Mouse (Mus musculus) embryonic facial prominence, embryonic 15.5 days (tissue): Measurements from ENCODE around the gene Plod3. TPM values are rescaled to one million over a fixed set of nuclear protein-coding genes. Genes with fewer than 3 reads are reported as not detected.

ENCODE experiments used
- ATAC-seq: fragments of 200-750 bp; cut with Nextera tagmentation; 2 replicates; pipeline ENCODE4 v1.8.0; 2017; ENCODE audit warnings: low read depth, moderate TSS enrichment; ENCODE audit not compliant: insufficient number of reproducible peaks, low FRiP score, low TSS enrichment
- H3K27ac ChIP-seq: fragments of 300-500 bp; sonication (generic); replicated peaks from 2 replicates; pipeline ENCODE4 v1.5.1; 2015; ENCODE audit warnings: mild to moderate bottlenecking, inconsistent platforms
- H3K27me3 ChIP-seq: fragments of 300-500 bp; sonication (generic); 2 replicates; pipeline ENCODE4 v1.6.1; 2015; ENCODE audit warnings: inconsistent platforms
- H3K36me3 ChIP-seq: fragments of 300-500 bp; sonication (generic); 2 replicates; pipeline ENCODE4 v1.6.1; 2015; ENCODE audit warnings: mild to moderate bottlenecking, inconsistent platforms
- H3K4me1 ChIP-seq: fragments of 300-500 bp; sonication (generic); 2 replicates; pipeline ENCODE4 v1.6.1; 2015; ENCODE audit warnings: inconsistent platforms
- H3K4me2 ChIP-seq: fragments of 300-500 bp; sonication (generic); replicated peaks from 2 replicates; pipeline ENCODE4 v1.6.1; 2015; ENCODE audit warnings: mild to moderate bottlenecking, inconsistent platforms
- H3K4me3 ChIP-seq: fragments of 300-500 bp; sonication (generic); replicated peaks from 2 replicates; pipeline ENCODE4 v1.5.1; 2015; ENCODE audit warnings: mild to moderate bottlenecking, inconsistent platforms
- H3K9ac ChIP-seq: fragments of 300-500 bp; sonication (generic); 2 replicates; pipeline ENCODE4 v1.6.1; 2015; ENCODE audit warnings: inconsistent platforms
- H3K9me3 ChIP-seq: fragments of 300-500 bp; sonication (generic); replicated peaks from 2 replicates; pipeline ENCODE4 v1.6.1; 2016; ENCODE audit warnings: inconsistent platforms
- WGBS: fragments of 180-500 bp; shearing (Covaris S2); methylation state at CpG from one replicate; pipeline ENCODE4 v1.1.7; 2015; 5-methylcytosine and 5-hydroxymethylcytosine counted together
- polyA plus RNA-seq: library from polyadenylated mRNA; unstranded; fragments of >200 nt; fragmentation: Nextera tagmentation; extraction: Ambion mirVana; gene quantifications from 2 replicates; pipeline ENCODE4 v1.2.1, GENCODE M21; 2015

Gene Plod3
- polyA plus RNA-seq, 1 experiment from 2014 or later, result 60.6 TPM

DNA sequence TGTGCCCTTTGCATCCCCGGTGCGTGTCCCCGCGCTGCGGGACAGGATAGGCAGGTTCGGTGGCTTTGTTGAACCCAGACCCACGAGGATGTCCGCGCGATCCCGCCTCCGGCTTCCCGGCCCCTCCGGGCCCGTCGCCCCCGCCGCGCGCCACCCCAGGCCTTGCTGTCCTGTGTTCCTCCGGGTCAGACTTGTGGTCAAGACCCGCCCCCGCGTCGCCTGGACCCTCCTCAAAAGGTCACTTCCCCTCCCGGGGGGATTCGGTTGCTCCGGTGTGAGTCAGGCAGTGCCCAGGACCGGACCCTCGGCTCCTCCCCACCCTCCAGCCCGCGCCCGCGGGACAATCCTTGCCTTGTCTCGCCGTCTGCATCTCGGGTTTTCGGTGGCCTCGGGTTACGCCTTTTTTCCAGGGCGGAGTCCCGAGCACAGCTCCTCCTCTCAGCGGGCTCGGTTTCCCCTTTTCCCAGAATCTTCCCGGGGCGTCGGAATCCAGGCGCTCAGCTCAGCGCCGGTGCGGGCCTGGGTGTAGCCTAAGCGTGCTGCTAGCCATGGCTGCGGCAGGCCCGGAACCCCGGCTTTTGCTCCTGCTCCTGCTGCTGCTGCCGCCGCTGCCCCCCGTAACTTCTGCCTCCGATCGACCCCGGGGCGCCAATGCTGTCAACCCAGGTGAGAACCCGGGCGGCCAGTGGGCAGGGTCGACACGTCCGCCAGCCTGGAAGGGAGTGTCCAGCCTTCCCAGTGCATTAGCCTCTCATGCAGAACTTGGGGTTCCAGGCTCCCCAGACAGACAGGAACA lies 517 bp downstream of the Plod3 start:
- peak overlapping the region; percentile 90 for H3K9ac ChIP-seq
- peaks cover 56% of the 10 kb centered on the region for H3K36me3 ChIP-seq
- H3K27me3 ChIP-seq, result no peaks in the 10 kb centered on the region
- H3K4me3 ChIP-seq, result peak overlapping the region; percentile 78
- H3K4me1 ChIP-seq, result peaks cover 18% of the 10 kb centered on the region
- H3K4me2 ChIP-seq, result peak overlapping the region; percentile 89
- peak overlapping the region; percentile 91 for H3K27ac ChIP-seq
- peak; percentile 71 for ATAC-seq
- WGBS, result under 1% methylated on average over 67 of the region's 67 CpGs
- no peaks in the 10 kb centered on the region for H3K9me3 ChIP-seq

- ATAC-seq, result no peak
- Histone ChIP-seq H3K4me1 (peaks cover 18% of the 10 kb centered on the region), H3K4me3 (peak within 1 kb of the TSS; percentile 78), H3K27ac (peak within 1 kb of the TSS; percentile 91), H3K4me2 (peak within 1 kb of the TSS; percentile 89), H3K36me3 (peaks cover 59% of the 10 kb centered on the region), H3K9ac (peak within 1 kb of the TSS; percentile 90), H3K27me3 (no peaks in the 10 kb centered on the region), H3K9me3 (no peaks in the 10 kb centered on the region)
- WGBS, result 2% methylated on average over 12 of the region's 12 CpGs
Observed at GRCm38 (mm10) chr5:136987934-136988271, 1.1 kb downstream of the Plod3 start, which contains the start of gene Znhit1. Gene Znhit1, minus strand, starts transcription at chr5:136988021.

- H3K36me3 ChIP-seq, result peaks cover 61% of the 10 kb centered on the region
- peak overlapping the region; percentile 90; the same call in 1 of the 2 replicates for H3K9ac ChIP-seq
- 63% methylated on average over 7 of the region's 7 CpGs for WGBS
- no peaks in the 10 kb centered on the region for H3K27me3 ChIP-seq
- H3K4me2 ChIP-seq, result peak overlapping the region; percentile 89
- peaks cover 18% of the 10 kb centered on the region for H3K4me1 ChIP-seq
- H3K9me3 ChIP-seq, result no peaks in the 10 kb centered on the region
- ATAC-seq, result no peak
- no peak overlapping the region for H3K27ac ChIP-seq
- peak overlapping the region; percentile 78 for H3K4me3 ChIP-seq
Observed at GRCm38 (mm10) chr5:136988420-136988819, 1.6 kb downstream of the Plod3 start.

DNA sequence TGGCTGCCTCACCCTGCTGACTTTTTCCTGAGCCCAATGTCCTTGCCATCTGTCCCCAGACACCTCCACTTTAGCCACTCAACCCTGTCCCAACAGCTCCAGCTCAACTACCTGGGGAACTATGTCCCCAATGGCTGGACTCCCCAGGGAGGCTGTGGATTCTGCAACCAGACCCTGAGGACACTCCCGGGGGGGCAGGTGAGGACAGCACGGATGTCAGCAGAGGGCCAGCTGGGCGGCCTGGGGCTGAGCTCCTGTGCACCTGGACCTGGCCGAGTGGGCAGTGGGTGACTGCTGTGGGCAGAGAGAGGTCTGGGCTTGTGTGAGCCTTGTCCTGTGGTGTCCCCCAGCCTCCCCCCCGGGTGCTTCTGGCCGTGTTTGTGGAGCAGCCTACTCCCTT lies 3.0 kb downstream of the Plod3 start:
- Histone ChIP-seq H3K4me2 (no peak overlapping the region), H3K36me3 (peaks cover 61% of the 10 kb centered on the region), H3K27me3 (no peaks in the 10 kb centered on the region), H3K27ac (no peak overlapping the region), H3K4me1 (peaks cover 18% of the 10 kb centered on the region), H3K9ac (no peak overlapping the region), H3K9me3 (no peaks in the 10 kb centered on the region), H3K4me3 (no peak overlapping the region)
- WGBS, result 91% methylated on average over 6 of the region's 6 CpGs
- ATAC-seq, result no peak

GRCm38 (mm10) chr5:136999449-136999848 lies 12.6 kb downstream of the Plod3 start:
- no peaks in the 10 kb centered on the region for H3K27me3 ChIP-seq
- H3K4me2 ChIP-seq, result no peak overlapping the region
- H3K4me1 ChIP-seq, result no peaks in the 10 kb centered on the region; the same call in 1 of the 2 replicates
- H3K36me3 ChIP-seq, result peaks cover 18% of the 10 kb centered on the region
- ATAC-seq, result no peak
- WGBS, result 80% methylated on average over 5 of the region's 5 CpGs
- H3K4me3 ChIP-seq, result no peak overlapping the region
- H3K27ac ChIP-seq, result no peak overlapping the region
- H3K9ac ChIP-seq, result no peak overlapping the region
- H3K9me3 ChIP-seq, result no peaks in the 10 kb centered on the region

DNA sequence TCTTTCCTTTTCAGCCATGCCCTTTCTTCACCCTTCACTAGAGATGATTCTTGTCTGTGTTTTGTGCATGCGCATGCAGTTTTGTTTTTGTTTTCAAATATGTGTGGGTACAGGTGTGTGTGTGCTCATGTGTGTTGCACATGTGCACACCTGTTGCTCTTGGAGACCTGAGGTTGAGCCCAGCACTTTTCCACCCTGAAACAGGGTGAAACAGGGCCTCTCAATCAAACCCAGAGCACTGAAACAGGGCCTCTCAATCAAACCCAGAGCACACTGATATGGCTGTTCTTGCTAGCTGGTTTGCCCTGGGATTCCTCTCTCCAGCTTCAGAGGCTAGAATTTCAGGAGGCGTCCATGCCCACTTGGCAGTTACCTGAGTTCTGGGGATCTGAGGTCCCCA lies 13.8 kb downstream of the Plod3 start:
- 65% methylated on average over 2 of the region's 2 CpGs for WGBS

GRCm38 (mm10) chr5:137007276-137007675 lies 20.5 kb downstream of the Plod3 start:
- H3K9me3 ChIP-seq, result no peaks in the 10 kb centered on the region
- no peak overlapping the region for H3K9ac ChIP-seq
- no peak overlapping the region for H3K4me3 ChIP-seq
- no peak for ATAC-seq
- H3K36me3 ChIP-seq, result no peaks in the 10 kb centered on the region
- no peaks in the 10 kb centered on the region for H3K27me3 ChIP-seq
- H3K4me1 ChIP-seq, result no peaks in the 10 kb centered on the region
- H3K27ac ChIP-seq, result no peak overlapping the region
- WGBS, result 55% methylated on average over 8 of the region's 8 CpGs
- no peak overlapping the region for H3K4me2 ChIP-seq

More for the DNA sequence above, 13.8 kb downstream of the Plod3 start:
- Histone ChIP-seq H3K27me3 (no peaks in the 10 kb centered on the region), H3K9me3 (no peaks in the 10 kb centered on the region), H3K27ac (no peak overlapping the region), H3K4me3 (no peak overlapping the region), H3K4me2 (no peak overlapping the region), H3K36me3 (peaks cover 7% of the 10 kb centered on the region; the same call in 1 of the 2 replicates), H3K4me1 (no peaks in the 10 kb centered on the region; the same call in 1 of the 2 replicates), H3K9ac (no peak overlapping the region)
- ATAC-seq, result no peak

- Histone ChIP-seq H3K4me1 (no peaks in the 10 kb centered on the region), H3K4me2 (no peak overlapping the region), H3K36me3 (no peaks in the 10 kb centered on the region), H3K27ac (no peak overlapping the region), H3K4me3 (no peak overlapping the region), H3K27me3 (no peaks in the 10 kb centered on the region), H3K9me3 (no peaks in the 10 kb centered on the region), H3K9ac (no peak overlapping the region)
- no peak for ATAC-seq
- 42% methylated on average over 3 of the region's 3 CpGs for WGBS
Observed at GRCm38 (mm10) chr5:137009988-137010387, 23.2 kb downstream of the Plod3 start.

DNA sequence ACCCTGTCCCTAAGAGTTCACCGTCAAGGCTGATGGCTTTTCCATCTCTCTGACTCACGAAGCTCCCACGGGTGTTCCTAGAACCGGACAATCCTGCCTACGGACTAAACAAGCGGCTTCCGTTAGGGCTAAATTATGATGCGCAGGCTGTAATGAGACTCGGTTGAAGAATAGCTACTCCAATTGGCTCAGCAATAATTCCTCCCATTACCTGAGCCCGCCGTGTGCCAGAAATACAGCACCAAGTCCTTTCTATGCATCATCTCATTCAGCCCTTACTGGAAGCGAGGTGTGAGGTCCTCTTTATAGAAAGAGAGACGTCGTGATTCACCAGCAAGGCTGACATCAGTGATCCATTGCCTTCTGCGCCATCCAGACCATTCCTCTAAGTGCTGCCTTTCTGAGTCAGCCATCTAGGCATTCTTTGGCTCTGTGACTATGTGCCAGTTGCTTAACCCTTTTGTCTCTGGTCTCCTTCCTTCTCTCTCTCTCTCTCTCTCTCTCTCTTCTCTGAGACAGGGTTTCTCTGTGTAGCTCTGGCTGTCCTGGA lies 25.7 kb downstream of the Plod3 start:
- Histone ChIP-seq H3K27ac (no peak overlapping the region), H3K9ac (no peak overlapping the region), H3K9me3 (no peaks in the 10 kb centered on the region), H3K36me3 (no peaks in the 10 kb centered on the region), H3K4me3 (no peak overlapping the region), H3K4me2 (no peak overlapping the region), H3K4me1 (no peaks in the 10 kb centered on the region), H3K27me3 (no peaks in the 10 kb centered on the region)
- 74% methylated on average over 15 of the region's 15 CpGs for WGBS
- no peak for ATAC-seq

DNA sequence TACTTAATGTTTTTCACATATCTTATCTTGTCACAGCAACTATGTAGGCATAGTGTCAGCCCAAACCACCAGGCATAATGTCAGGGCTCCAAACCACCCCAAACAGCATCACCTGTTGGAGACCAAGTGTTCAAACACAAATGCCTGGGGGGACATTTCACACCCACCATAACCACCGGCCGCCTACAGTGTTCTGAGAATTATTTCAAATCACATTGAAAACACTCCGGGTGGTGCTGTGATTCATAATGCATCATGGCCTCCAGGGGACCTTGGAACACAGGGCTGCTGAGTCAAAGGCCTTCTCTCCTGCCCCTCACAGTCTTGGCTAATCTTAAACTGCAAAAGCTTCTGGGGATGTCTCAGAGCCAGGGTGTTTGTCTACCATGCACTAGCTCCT lies 29.1 kb downstream of the Plod3 start:
- H3K36me3 ChIP-seq, result no peaks in the 10 kb centered on the region
- no peak overlapping the region for H3K4me2 ChIP-seq
- H3K27ac ChIP-seq, result no peak overlapping the region
- no peaks in the 10 kb centered on the region for H3K27me3 ChIP-seq
- no peak overlapping the region for H3K9ac ChIP-seq
- 80% methylated on average over 3 of the region's 3 CpGs for WGBS
- no peak overlapping the region for H3K4me3 ChIP-seq
- no peak for ATAC-seq
- no peaks in the 10 kb centered on the region for H3K9me3 ChIP-seq
- no peaks in the 10 kb centered on the region for H3K4me1 ChIP-seq

- Histone ChIP-seq H3K27me3 (peaks cover 54% of the 10 kb centered on the region), H3K9ac (no peak overlapping the region), H3K9me3 (no peaks in the 10 kb centered on the region), H3K4me1 (peaks cover under 1% of the 10 kb centered on the region; the same call in 1 of the 2 replicates), H3K4me2 (no peak overlapping the region), H3K27ac (no peak overlapping the region), H3K36me3 (no peaks in the 10 kb centered on the region), H3K4me3 (no peak overlapping the region)
- 50% methylated on average over 3 of the region's 3 CpGs for WGBS
- no peak for ATAC-seq
Observed at GRCm38 (mm10) chr5:137024318-137024717, 37.5 kb downstream of the Plod3 start.
